Comparison of ENCODE assay signal across 12 mouse cellular contexts in the genomic region with DNA sequence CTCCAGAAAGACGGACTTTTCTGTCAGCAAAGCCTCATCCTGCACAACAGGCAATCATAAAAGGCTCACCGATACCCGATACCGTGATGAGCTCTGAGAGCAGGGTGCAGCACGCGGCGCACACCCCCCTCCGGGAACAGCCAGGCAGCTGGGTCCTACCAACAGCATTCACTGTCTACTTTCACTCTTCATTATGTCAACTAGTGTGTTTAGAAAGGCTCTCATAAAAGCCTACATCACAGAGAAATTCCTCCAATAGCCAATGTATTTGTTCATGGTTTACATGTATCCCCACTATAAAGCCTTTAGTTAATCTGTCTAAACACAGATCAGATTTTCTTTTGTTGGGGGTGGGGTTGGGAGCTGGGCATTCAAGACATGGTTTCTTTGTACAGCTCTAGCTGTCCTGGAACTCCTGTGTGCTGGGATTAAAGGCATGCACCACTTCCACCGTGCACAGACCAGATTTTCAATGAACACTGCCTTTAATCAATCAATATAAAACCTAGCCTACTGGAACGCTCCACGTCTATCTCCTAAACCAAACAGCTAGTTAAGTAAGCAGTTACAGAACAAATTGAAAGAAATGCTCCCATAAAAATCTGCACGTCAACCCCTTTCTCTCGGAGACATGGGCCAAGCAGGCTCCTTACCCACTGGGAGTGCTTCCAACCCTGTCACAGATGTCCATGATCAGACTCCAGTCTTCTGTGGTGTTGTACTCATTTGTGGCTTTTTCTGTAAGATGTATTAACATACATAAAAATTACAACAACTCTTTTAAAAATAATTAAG. TPM values are rescaled to one million over a fixed set of nuclear protein-coding genes. Genes with fewer than 3 reads are reported as not detected.
DNase-seq lines count a peak whose midpoint lies in the region; ATAC-seq and TF ChIP-seq lines count a peak whose summit lies in the region.
"Had no signal": no experiment of that assay in that cellular context is flagged by ENCODE, and none has a peak within 500 bp of the region (broad histone marks: within the 10 kb centered on the region; RNA-seq: fewer than 3 reads in every experiment).

No protein-coding gene starts in this region.

- no peak overlapping the region for H3K9ac ChIP-seq in forebrain, embryonic 13.5 days
- no peak overlapping the region for H3K9ac ChIP-seq in midbrain, embryonic 11.5 days (ENCODE audit: low read length)
- H3K9ac ChIP-seq: limb, embryonic 13.5 days had no signal

- H3K4me2 ChIP-seq in forebrain, embryonic 13.5 days = peak overlapping the region; percentile 47
- H3K4me2 ChIP-seq in midbrain, embryonic 11.5 days = no peak overlapping the region; the same call in 1 of the 2 replicates
- H3K4me2 ChIP-seq: limb, embryonic 13.5 days had no signal

- DNase-seq in heart, embryonic 10.5 days (ENCODE audit: low spot score) = peak; percentile 42
- no peak for DNase-seq in heart, postnatal 36 days
- peak; percentile 49 for DNase-seq in brain, adult 2 months (ENCODE audit: low read depth, low spot score)
- peak; percentile 87 for DNase-seq in midbrain, embryonic 11.5 days (ENCODE audit: low spot score, missing footprints)
- DNase-seq in spleen, adult 18-20 months = no peak
- DNase-seq in left cerebral cortex, adult 2 months (ENCODE audit: extremely low spot score in 1 of 2, low spot score in 2 of 2) = no peak
- no peak for DNase-seq in heart, postnatal 14 days
- DNase-seq: cerebellum, adult 8-10 months; kidney, postnatal 14 days; thymus, adult 2 months had no signal

- no peak for TF ChIP-seq CTCF in left cerebral cortex, adult 2 months (IDR thresholded peaks at IDR 0.05)

- no peaks in the 10 kb centered on the region for H3K9me3 ChIP-seq in heart, embryonic 10.5 days
- H3K9me3 ChIP-seq in forebrain, embryonic 13.5 days (replicated peaks) = no peaks in the 10 kb centered on the region
- H3K9me3 ChIP-seq in midbrain, embryonic 11.5 days (ENCODE audit: control insufficient read depth, low read length) = no peaks in the 10 kb centered on the region
- H3K9me3 ChIP-seq: limb, embryonic 13.5 days had no signal

- H3K4me3 ChIP-seq in heart, embryonic 10.5 days = no peak overlapping the region
- no peak overlapping the region for H3K4me3 ChIP-seq in forebrain, embryonic 13.5 days
- H3K4me3 ChIP-seq in midbrain, embryonic 11.5 days (ENCODE audit: low read depth, low read length) = no peak overlapping the region
- no peak overlapping the region for H3K4me3 ChIP-seq in left cerebral cortex, adult 2 months
- H3K4me3 ChIP-seq: limb, embryonic 13.5 days had no signal

- no peaks in the 10 kb centered on the region for H3K27me3 ChIP-seq in heart, embryonic 10.5 days (ENCODE audit: insufficient read depth, poor library complexity, severe bottlenecking)
- H3K27me3 ChIP-seq in forebrain, embryonic 13.5 days = no peaks in the 10 kb centered on the region
- H3K27me3 ChIP-seq in midbrain, embryonic 11.5 days (ENCODE audit: control insufficient read depth, insufficient read depth, low read length) = no peaks in the 10 kb centered on the region
- H3K27me3 ChIP-seq: limb, embryonic 13.5 days had no signal

- ATAC-seq in forebrain, embryonic 13.5 days = peak; percentile 87
- peak; percentile 86 for ATAC-seq in midbrain, embryonic 11.5 days (ENCODE audit: low FRiP score)

- intact Hi-C loops in heart, postnatal 36 days (cut with DNase I) = no loop called here
- intact Hi-C loops in left cerebral cortex, adult 2 months (cut with DNase I) = no loop called here
- intact Hi-C loops in heart, postnatal 14 days (cut with DNase I) = no loop called here

- no peak overlapping the region for H3K27ac ChIP-seq in heart, embryonic 10.5 days
- H3K27ac ChIP-seq in forebrain, embryonic 13.5 days = peak overlapping the region; percentile 46
- H3K27ac ChIP-seq in midbrain, embryonic 11.5 days (ENCODE audit: low read depth, low read length) = peak overlapping the region; percentile 10
- no peak overlapping the region for H3K27ac ChIP-seq in left cerebral cortex, adult 2 months
- H3K27ac ChIP-seq: limb, embryonic 13.5 days had no signal

- H3K36me3 ChIP-seq in heart, embryonic 10.5 days = no peaks in the 10 kb centered on the region
- no peaks in the 10 kb centered on the region for H3K36me3 ChIP-seq in forebrain, embryonic 13.5 days (ENCODE audit: poor library complexity, severe bottlenecking)
- H3K36me3 ChIP-seq in midbrain, embryonic 11.5 days (ENCODE audit: control insufficient read depth, insufficient read depth, low read length) = no peaks in the 10 kb centered on the region
- H3K36me3 ChIP-seq: limb, embryonic 13.5 days had no signal

- 82% methylated on average over 13 of the region's 13 CpGs for WGBS in heart, embryonic 10.5 days
- 11% methylated on average over 13 of the region's 13 CpGs for WGBS in forebrain, embryonic 13.5 days
- WGBS in midbrain, embryonic 11.5 days = 40% methylated on average over 13 of the region's 13 CpGs

- H3K4me1 ChIP-seq in heart, embryonic 10.5 days = no peaks in the 10 kb centered on the region
- H3K4me1 ChIP-seq in forebrain, embryonic 13.5 days = peaks cover 11% of the 10 kb centered on the region
- peaks cover 8% of the 10 kb centered on the region for H3K4me1 ChIP-seq in midbrain, embryonic 11.5 days (ENCODE audit: control insufficient read depth, insufficient read depth, low read length)

RNA-seq across cellular contexts. Expression of gene Stam2, which starts 21.7 kb away (rescaled TPM):
- 30.5 and 35.2 TPM in 2 replicates for polyA plus RNA-seq in heart, embryonic 10.5 days (2016; fragmentation: Nextera tagmentation; extraction: Ambion mirVana)
- 10 to 100 TPM; 16.5 to 17.4 TPM for total RNA-seq in heart, postnatal 36 days (2021)
- 38.3 and 40.3 TPM in 2 replicates for polyA plus RNA-seq in forebrain, embryonic 13.5 days (2015; fragmentation: Nextera tagmentation; extraction: Ambion mirVana)
- 44.4 and 45.9 TPM in 2 replicates for polyA plus RNA-seq in midbrain, embryonic 11.5 days (2014; fragmentation: Nextera tagmentation; extraction: Ambion mirVana)
- total RNA-seq in left cerebral cortex, adult 2 months (2021) = 10 to 100 TPM; 25.2 to 26.6 TPM
- total RNA-seq in heart, postnatal 14 days (2021) = 10 to 100 TPM; 23.3 to 23.4 TPM

RNA-seq across cellular contexts. Expression of gene Cacnb4, which starts 43.8 kb away (rescaled TPM):
- polyA plus RNA-seq in heart, embryonic 10.5 days (2016; fragmentation: Nextera tagmentation; extraction: Ambion mirVana) = 0.29 and 0.36 TPM in 2 replicates
- under 1 TPM; 0.53 to 0.62 TPM for total RNA-seq in heart, postnatal 36 days (2021)
- polyA plus RNA-seq in forebrain, embryonic 13.5 days (2015; fragmentation: Nextera tagmentation; extraction: Ambion mirVana) = 6.6 TPM in 2 replicates
- 2.8 and 3.3 TPM in 2 replicates for polyA plus RNA-seq in midbrain, embryonic 11.5 days (2014; fragmentation: Nextera tagmentation; extraction: Ambion mirVana)
- total RNA-seq in left cerebral cortex, adult 2 months (2021) = 100 to 1,000 TPM; 166 to 176 TPM
- total RNA-seq in heart, postnatal 14 days (2021) = 1 to 10 TPM; 1.2 to 1.5 TPM

Comparison
In these comparisons a context has a peak if more than half of its experiments do, and no peak if none do; other contexts are left out.
1. DNase-seq: peak in heart, embryonic 10.5 days (single experiment), brain, adult 2 months (single experiment) and midbrain, embryonic 11.5 days (single experiment); none in heart, postnatal 36 days (0 of 2), spleen, adult 18-20 months (0 of 2), left cerebral cortex, adult 2 months (0 of 2) and heart, postnatal 14 days (0 of 2).
2. H3K27ac ChIP-seq: peak in forebrain, embryonic 13.5 days (single experiment) and midbrain, embryonic 11.5 days (single experiment); none in heart, embryonic 10.5 days (single experiment) and left cerebral cortex, adult 2 months (single experiment).
3. RNA of gene Cacnb4, which starts 43.8 kb away (total RNA-seq): 166 to 176 TPM in left cerebral cortex, adult 2 months; 1.2 to 1.5 TPM in heart, postnatal 14 days and 0.53 to 0.62 TPM in heart, postnatal 36 days; every median in the first group is over 10 times any median in the second.